Mouse (Mus musculus) left cerebral cortex, postnatal 36 days (tissue): ENCODE measurements around the gene Xdh. TPM values are rescaled to one million over a fixed set of nuclear protein-coding genes. Genes with fewer than 3 reads are reported as not detected.

Experiments used
- DNase-seq, 2 experiments: peaks; one replicate each; pipeline ENCODE4 v3.0.0; 2021 to 2022; ENCODE audit warnings: low spot score in 2 of 2, mixed read lengths in 1 of 2
- intact Hi-C: fragments of 180-260 bp; cut with DNase I; formaldehyde crosslinking; loops from one replicate; pipeline ENCODE4 v1.15.1; 2025
- total RNA-seq, 2 experiments: library from RNA; stranded (reverse); gene quantifications; 2 replicates each; pipeline ENCODE4 v1.2.3; 2021

The Xdh gene
- total RNA-seq, 2 experiments from 2014 or later, result 5.5 to 14.9 TPM

DNA sequence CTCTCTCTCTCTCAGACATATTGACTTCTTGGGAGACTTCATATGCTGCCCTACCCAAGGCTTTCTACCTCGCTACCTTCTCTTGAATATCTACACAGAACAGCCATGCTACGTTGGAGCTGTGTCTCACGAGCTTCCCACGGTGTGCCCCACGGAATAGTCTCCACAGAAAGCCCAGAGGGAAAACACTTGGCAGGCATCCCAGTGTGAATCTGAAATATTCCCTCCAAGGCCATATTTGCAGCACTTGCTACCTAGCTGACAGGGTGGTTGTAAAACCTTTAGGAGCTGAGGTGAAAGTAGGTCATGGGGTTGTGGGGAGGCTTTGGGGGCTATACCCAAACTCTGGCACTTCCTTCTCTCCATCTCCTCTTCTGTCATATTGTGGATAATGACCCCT, 3.1 kb downstream of the Xdh start:
- intact Hi-C loops, result no loop called here
- no peak for DNase-seq

- DNase-seq, result no peak
- intact Hi-C loops, result no loop called here
These were observed 5.3 kb downstream of the Xdh start for GRCm38 (mm10) chr17:73944661-73945060.

- intact Hi-C loops, result no loop called here
- DNase-seq, result no peak
These were observed 7.6 kb downstream of the Xdh start for GRCm38 (mm10) chr17:73942268-73942962.

- intact Hi-C loops, result no loop called here
- no peak for DNase-seq
These were observed 8.2 kb downstream of the Xdh start for GRCm38 (mm10) chr17:73941816-73942215.

DNA sequence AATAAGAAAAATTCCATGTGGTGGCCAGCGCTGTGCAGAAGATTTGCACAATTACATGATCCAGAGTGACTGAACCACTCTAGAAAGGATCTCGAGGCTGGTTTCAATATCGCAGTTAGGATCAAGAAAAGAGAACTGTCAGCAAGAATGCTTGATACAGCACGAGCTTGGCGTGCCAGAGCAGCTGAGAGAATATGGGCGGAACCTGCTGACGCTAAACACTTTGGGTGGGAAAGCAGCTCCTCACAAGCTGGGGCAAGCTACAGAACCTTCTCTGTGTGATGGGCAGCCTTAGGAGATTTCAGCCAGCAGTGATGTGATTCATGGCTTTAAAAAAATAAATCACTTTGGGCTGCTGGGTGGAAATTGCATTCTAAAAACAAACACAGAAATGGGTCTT, 12.9 kb downstream of the Xdh start:
- intact Hi-C loops, result no loop called here
- no peak for DNase-seq

DNA sequence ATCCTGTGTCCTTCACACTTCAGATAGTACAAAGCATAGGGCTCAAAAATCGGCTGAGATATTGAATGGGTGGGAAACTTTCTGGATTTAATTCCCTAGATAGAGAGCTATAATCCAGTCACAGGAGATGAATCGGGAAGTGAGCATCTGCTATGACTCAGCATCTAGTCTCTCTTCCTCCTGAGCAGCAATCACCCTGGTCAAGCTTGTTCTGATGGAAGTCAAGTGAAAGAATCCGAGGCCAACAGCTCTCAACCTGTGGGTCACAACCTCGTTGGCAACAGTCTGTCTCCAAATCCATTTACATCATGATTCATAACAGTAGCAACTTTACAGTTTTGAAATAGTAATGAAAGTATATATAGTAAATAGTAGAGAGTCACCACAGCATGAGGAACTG, 14.8 kb downstream of the Xdh start:
- no peak for DNase-seq
- intact Hi-C loops, result no loop called here

- intact Hi-C loops, result no loop called here
- no peak for DNase-seq
These were observed 15.7 kb downstream of the Xdh start for GRCm38 (mm10) chr17:73934281-73934680.

DNA sequence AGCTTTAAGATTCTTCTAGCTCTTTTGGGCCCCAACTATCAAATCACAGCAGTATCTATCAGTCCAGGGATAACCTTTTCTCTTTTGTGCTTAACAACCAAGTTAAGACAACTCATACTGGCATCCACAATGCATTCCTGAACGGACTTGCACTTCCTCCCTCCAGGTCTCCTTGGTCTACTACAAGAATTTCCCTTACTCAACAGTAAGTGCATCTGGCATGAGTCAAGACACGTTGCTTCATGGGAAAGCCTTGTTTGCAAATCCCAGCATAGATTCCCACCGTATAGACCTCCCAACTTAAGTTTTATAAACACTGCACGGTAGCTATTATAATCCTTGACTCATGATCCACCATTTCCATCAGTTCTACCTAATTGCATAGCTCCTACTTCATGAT, 16.4 kb downstream of the Xdh start:
- DNase-seq, result no peak
- intact Hi-C loops, result no loop called here

- no peak for DNase-seq
- intact Hi-C loops, result no loop called here
These were observed 17.4 kb downstream of the Xdh start for GRCm38 (mm10) chr17:73932497-73933059.

DNA sequence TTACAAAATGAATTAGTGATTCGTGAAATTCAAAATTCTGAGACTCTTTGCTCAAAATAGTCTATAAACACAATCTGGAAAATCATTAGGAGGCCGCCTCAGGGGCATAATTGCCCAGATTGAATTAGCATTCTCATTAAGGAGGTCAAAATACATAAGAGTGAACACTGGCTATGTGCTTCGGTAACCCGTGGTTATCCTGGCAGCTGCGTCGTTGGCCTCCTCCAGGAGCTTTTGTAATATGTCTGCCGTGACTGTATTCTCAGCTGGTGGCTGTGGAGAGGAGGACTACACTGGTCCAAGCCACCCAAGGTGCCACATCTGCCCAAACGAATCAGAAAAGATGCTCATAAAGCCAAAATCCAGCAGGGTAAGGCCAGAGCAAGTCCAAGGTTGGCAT, 30.5 kb downstream of the Xdh start:
- DNase-seq, result no peak
- intact Hi-C loops, result no loop called here

- intact Hi-C loops, result no loop called here
- DNase-seq, result no peak
These were observed 31.0 kb downstream of the Xdh start for GRCm38 (mm10) chr17:73918944-73919381.

GRCm38 (mm10) chr17:73918138-73918537, 31.9 kb downstream of the Xdh start:
- intact Hi-C loops, result no loop called here
- DNase-seq, result no peak

- no peak for DNase-seq
These were observed 32.3 kb downstream of the Xdh start for GRCm38 (mm10) chr17:73917713-73918112.

DNA sequence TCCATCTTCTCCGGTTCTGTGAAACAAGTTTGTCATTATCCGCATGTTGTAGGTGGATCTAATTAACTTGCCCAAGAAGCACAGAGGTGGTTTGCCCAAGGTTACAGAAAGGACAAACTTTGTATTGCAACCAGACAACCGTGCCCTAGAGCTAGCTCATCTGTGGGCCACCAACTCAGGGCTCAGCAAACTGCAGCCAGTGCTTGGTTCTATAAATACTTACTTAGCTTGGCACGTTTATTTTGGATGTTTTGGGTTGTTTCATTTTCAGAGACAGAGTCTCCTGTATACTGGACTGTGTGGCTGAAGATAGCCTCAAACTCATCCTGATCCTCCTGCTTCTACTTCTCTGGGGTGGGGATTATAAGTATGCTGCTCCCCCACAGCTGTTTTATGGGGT, 35.3 kb downstream of the Xdh start:
- intact Hi-C loops, result no loop called here
- DNase-seq, result no peak

More at GRCm38 (mm10) chr17:73917713-73918112, 32.3 kb downstream of the Xdh start:
- intact Hi-C loops, result no loop called here

DNA sequence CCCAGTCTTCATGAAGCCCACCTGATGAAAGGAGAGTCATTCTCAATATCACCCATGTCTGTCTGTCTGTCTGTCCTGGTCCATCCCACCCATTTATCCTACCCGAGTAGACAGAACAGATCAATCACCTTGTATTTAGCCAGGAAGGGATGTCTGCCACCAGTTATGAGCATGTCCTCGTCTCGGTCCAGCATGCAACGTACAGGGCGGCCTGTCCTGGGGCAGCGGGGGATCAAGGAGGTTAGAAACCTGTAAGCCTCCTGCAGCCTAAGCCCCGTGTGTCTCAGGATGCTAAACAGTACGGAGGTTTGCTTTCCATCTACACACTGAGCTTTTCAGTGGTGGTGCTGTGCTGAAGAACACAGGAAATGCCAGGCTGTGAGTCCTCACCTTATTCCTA, 43.9 kb downstream of the Xdh start:
- DNase-seq, result no peak
- intact Hi-C loops, result no loop called here

DNA sequence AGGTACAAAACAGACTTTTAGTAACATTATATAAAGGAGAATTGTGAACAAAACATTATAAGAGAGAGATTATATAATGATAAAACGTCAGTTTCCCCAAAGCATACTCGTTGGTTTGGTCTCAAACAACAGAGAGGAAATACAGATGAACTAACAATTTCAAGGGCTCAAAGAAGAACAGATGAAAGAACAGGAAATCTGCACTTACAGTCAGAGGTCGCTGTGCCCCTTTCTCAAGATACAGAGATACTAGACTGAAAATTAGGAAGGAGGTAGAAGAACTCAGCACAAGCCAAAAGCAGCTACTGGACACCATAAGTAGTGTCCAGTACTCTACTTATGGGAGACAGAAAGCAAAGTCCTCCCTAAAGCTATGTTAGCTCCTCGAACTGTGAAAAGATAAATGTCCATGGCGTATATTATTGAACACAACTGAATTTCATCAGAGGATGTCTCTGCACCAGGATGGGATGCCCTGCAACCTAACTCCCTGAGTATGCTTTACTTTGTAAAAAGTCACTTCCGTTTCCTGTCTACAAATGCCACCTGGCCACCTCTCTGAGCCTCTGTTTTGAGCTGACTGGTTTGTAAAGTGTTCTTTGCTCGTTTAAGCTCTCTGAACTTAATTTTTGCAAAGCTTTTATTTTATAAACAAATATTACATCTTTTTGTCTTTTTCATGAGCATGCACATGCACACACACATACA, 44.8 kb downstream of the Xdh start:
- intact Hi-C loops, result no loop called here
- DNase-seq, result no peak

- intact Hi-C loops, result no loop called here
- DNase-seq, result no peak
These were observed 46.9 kb downstream of the Xdh start for GRCm38 (mm10) chr17:73903121-73903520.

DNA sequence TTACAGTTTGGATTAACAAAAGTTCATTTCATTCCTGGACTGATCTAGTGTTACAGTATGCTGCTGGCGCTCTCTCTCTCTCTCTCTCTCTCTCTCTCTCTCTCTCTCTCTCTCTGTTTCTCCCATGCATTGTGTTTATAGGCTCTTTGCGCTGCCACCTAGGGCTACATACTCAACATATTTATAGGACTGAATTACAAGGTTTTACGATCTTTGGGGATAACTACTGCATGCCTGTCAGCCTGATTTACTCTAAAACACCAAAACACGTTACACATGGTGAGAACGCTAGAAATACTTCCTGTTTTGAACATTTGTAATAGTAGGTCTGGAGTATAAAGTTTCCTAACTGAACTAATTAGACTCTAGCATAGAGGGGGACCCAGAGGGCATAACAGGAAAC, 47.8 kb downstream of the Xdh start:
- intact Hi-C loops, result no loop called here
- DNase-seq, result no peak

DNA sequence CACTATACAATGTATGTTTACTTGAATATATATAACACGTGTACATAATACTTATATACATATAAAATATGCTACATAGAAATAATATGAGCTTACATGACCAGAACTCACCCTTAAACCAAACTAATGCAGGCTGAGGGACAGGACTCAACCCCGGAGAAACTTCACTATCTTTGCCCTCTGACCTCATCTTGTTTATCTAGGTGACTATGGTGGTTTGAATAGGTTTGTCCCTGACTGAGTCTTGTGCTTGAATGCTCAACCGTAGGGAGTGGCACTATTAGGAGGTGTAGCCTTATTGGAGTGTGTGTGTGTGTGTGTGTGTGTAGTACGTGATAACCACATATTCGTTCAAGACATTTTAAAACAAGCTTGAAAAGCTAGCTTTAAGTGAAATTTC, 55.6 kb downstream of the Xdh start:
- intact Hi-C loops, result no loop called here

GRCm38 (mm10) chr17:73893822-73894221, 56.2 kb downstream of the Xdh start:
- no peak for DNase-seq
- intact Hi-C loops, result no loop called here

More for the DNA sequence above, 55.6 kb downstream of the Xdh start:
- DNase-seq, result no peak

DNA sequence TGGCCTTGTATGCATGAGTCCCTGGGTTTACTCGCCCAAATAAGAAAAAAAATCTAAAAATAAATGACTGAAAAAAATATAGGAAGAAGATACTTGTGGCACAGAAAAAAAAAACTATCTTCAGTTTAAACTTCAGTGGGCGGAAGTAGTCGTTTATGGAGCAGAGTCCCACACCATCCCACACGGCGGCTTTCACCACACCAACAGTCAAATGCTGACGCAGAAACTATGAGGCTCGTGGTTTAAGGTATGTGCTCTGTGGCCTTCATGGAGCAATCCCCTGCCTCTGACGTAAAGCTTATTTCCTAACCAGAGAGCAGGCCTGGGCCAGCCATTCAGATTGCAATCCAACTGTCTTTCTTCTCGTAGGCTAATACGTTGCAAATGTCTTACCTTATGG, 56.8 kb downstream of the Xdh start:
- no peak for DNase-seq
- intact Hi-C loops, result no loop called here
